Mouse (Mus musculus): Measurements from ENCODE around the gene Ctsf.

DNA sequence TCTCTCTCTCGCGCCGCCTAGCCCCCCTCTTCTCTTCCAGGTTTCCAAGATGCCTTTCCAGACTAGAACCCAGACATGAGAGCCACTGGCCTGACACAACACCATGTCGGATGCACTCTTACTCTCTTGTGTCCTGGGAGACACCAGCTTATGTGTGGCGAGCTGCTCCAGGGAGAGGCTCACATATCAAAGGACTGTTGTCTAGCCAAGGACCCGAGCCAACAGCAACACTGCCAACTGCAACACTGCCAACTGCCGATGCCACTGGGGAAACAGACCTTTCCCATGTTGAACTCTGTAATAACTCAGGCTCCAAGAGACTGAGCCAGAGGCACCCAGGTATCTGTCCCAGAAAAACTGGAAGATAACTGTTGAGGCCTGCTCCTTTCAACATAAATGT lies 25.8 kb upstream of the Ctsf start:
- TF ChIP-seq CTCF (IDR thresholded peaks at IDR 0.05; ENCODE audit: extremely low read depth, insufficient read length, insufficient replicate concordance, low read depth, low read length) (no peak), POLR2A (IDR thresholded peaks at IDR 0.05; ENCODE audit: low read depth, low read length) (no peak)
